Mouse (Mus musculus) testis, adult 2 months (tissue): ENCODE measurements around the gene Krt87.

Experiments
- CTCF ChIP-seq: fragments of 200-500 bp; IDR thresholded peaks from 2 replicates; pipeline ENCODE4 v1.5.1; 2012; ENCODE audit warnings: low read depth, mild to moderate bottlenecking, inconsistent platforms, low read length, moderate library complexity; ENCODE audit not compliant: control insufficient read depth, insufficient read depth, insufficient replicate concordance
- POLR2A ChIP-seq: fragments of 200-500 bp; IDR thresholded peaks from 2 replicates; pipeline ENCODE4 v1.6.1; 2012; ENCODE audit warnings: low read depth, mild to moderate bottlenecking, inconsistent platforms, low read length, moderate library complexity; ENCODE audit not compliant: control insufficient read depth

DNA sequence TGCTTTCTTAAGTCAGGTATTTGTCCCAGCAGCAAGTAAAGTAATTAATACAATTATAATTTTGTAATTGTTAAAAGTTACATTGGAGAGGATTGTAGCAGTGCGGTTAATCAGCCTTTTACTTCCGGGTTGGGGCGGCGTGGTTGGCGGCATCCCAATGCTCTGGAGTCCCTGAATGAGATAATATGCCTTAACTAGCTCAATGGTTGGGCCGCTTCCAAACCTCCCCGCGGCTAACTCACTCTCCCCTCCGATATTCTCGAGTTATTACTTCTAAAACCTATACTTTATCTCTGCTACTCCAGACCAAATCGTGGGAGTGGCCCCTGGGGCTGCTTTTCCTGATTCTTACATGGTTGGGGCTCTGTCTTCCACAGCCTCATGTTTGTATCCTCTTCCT lies 8.0 kb upstream of the Krt87 start:
- TF ChIP-seq CTCF: no peak
- no peak for TF ChIP-seq POLR2A
